Mouse (Mus musculus) adrenal gland, postnatal 4 days (tissue): ENCODE results near the gene Gm45783. TPM values are rescaled to one million over a fixed set of nuclear protein-coding genes. Genes with fewer than 3 reads are reported as not detected.
"Not testable (repeated sequence)": the region's sequence is repeated elsewhere in the genome, so short reads cannot be mapped to it uniquely, and the experiment has no call there.

Experiments used
- DNase-seq, 2 experiments: peaks; one replicate each; pipeline ENCODE4 v3.0.0; 2021 to 2022; ENCODE audit warnings: low spot score in 2 of 2, mixed read lengths in 2 of 2
- long read RNA-seq, 2 experiments: library from polyadenylated mRNA; stranded (forward); transcript quantifications; one replicate each; pipeline ENCODE4 v2.0.0; 2021
- microRNA-seq: library from miRNA; unstranded; fragments of <30 nt; microRNA quantifications from one replicate; pipeline ENCODE4 v1.2.0, GENCODE M21; 2021
- total RNA-seq, 2 experiments: library from RNA; stranded (reverse); gene quantifications; 2 replicates each; pipeline ENCODE4 v1.2.3; 2021

The Gm45783 gene
- 1 to 10 TPM; 2.2 to 3.1 TPM for total RNA-seq
- long read RNA-seq, experiment 1: 0 reads
- long read RNA-seq, experiment 2, partial matches to known transcripts: 0 of 3 reads
- long read RNA-seq, experiment 2, other reads (novel, unspliced or antisense): 3 of 3 reads

DNA sequence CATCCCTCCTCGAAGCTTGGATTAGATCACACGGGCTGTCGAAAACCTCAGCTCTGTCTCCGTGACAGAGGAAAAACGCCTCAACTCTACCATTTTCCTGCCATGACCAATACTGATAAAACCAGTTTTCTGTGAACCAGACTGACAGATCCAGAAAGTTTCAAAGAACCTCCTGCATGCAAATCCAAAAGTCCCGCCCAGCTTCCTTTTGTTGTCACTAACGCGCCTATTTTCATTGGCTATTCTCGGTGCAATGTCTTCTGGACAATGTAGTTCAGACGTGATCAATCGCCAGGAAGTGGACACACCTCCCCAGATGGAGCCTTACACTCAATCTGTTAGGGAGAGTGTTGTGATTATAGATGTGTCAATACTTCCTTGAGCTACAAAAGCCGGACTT, at the start of gene Gm45783:
Gm45783 (minus strand) TSS at position 143 of the 400 bp plus-strand sequence.
- not testable (repeated sequence) for DNase-seq

DNA sequence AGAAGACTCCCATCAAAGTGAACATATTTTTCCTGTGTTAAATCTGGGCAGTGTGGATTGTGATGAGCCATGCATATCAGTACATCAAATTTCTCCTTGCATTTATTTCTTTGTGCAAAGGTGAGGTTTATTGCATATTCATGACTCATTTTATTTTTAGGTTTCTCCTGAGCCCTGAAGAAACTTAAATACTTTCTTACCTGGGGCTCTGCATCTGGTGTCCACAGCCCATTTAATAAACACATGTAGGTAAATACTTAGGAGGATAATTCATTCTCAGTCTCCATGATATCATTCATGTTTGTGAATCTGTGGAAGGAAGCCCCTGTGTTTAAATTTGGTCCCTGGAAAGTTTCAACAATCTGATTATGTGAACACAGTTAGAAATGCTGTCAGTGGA, 25.2 kb upstream of the Gm45783 start, which contains the start of gene Vmn2r31:
Vmn2r31 (minus strand) TSS at position 101 of the 400 bp plus-strand sequence.
- not testable (repeated sequence) for DNase-seq

DNA sequence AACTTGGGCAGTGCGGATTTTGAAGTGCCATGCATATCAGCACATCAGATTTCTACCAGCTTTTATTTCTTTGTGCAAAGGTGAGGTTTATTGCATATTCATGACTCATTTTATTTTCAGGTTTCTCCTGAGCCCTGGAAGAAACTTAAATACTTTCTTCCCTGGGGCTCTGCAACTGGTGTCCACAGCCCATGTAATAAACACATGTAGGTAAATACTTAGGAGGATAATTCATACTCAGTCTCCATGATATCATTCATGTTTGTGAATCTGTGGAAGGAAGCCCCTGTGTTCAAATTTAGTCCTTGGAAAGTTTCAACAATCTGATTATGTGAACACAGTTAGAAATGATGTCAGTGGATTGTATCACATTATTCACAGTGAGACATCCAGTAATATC, 36.9 kb downstream of the Gm45783 start, which contains the start of gene Vmn2r30:
Vmn2r30 (minus strand) TSS at position 101 of the 400 bp plus-strand sequence.
- not testable (repeated sequence) for DNase-seq

- no peak for DNase-seq
Measured at GRCm38 (mm10) chr7:7295595-7295994, 78.8 kb downstream of the Gm45783 start.

Small RNAs within 50 kb of the gene (microRNA-seq; reads per million reads assigned to microRNA genes)
- 1.1 reads per million for gene Mir5620

Other genes starting within 250 kb of the Gm45783 start
- under 1 TPM; 0.87 to 0.93 TPM for gene Zfp773, start 237.8 kb downstream of the Gm45783 start, total RNA-seq
- gene Zfp418, start 203.2 kb downstream of the Gm45783 start, total RNA-seq: 1 to 10 TPM; 2.4 to 3.0 TPM
- gene Zfp772, start 164.6 kb downstream of the Gm45783 start, total RNA-seq: 1 to 10 TPM; 6.0 to 6.4 TPM
- under 1 TPM; 0.70 to 0.90 TPM for gene Vmn2r29, start 127.2 kb downstream of the Gm45783 start, total RNA-seq
- 1 to 10 TPM; 2.8 to 3.0 TPM for gene Gm45844, start 96.3 kb downstream of the Gm45783 start, total RNA-seq
- gene Clcn4, start 73.7 kb downstream of the Gm45783 start, total RNA-seq: 10 to 100 TPM; 55.6 to 60.7 TPM
- under 1 TPM; 0.54 to 0.64 TPM for gene Vmn2r30, start 37.0 kb downstream of the Gm45783 start, total RNA-seq
- not detected for gene Vmn2r31, start 25.1 kb upstream of the Gm45783 start, total RNA-seq
- not detected for gene Vmn2r32, start 105.4 kb upstream of the Gm45783 start, total RNA-seq
- not detected for gene Vmn2r33, start 192.2 kb upstream of the Gm45783 start, total RNA-seq